Mouse (Mus musculus): ENCODE results near the gene Ska3.

Ska3 gene

GRCm38 (mm10) chr14:57791171-57791570, 34.8 kb downstream of the Ska3 start:
- no peak for DNase-seq

- DNase-seq, result no peak
These were observed 36.2 kb downstream of the Ska3 start for GRCm38 (mm10) chr14:57789759-57790158.

GRCm38 (mm10) chr14:57789311-57789710, 36.7 kb downstream of the Ska3 start:
- no peak for DNase-seq

- DNase-seq, result no peak
These were observed 38.6 kb downstream of the Ska3 start for GRCm38 (mm10) chr14:57787406-57787805.

- DNase-seq, result no peak
These were observed 53.7 kb downstream of the Ska3 start for GRCm38 (mm10) chr14:57772157-57772815.

GRCm38 (mm10) chr14:57769102-57769501, 56.9 kb downstream of the Ska3 start:
- DNase-seq, result no peak

GRCm38 (mm10) chr14:57760447-57761412, 65.3 kb downstream of the Ska3 start:
- no peak for DNase-seq

- no peak for DNase-seq
These were observed 67.7 kb downstream of the Ska3 start, which contains the start of gene Lats2 for GRCm38 (mm10) chr14:57758237-57758636. Gene Lats2 (minus strand): TSS chr14:57758388.
